Mouse (Mus musculus): ENCODE data around the gene Sfta2.

Gene Sfta2

DNA sequence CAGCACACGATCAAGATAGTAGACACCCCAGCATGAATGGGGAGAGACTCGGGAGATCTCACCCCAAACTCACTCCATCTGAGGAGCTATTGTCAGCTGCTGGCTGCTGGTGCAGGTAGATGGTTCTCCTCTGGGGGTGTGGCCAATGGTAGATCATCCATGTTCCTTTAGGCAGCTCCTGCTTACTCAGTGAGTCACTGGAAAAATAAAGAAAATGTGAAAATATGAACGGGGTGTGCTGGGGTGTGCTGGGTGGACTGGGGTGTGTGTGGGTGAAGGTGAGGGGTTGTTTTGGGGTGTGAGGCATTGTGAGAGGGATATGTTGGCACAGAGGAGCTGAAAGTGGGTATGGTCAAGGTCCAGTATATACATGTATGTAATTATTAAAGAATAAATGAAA, 4.0 kb upstream of the Sfta2 start:
- Histone ChIP-seq H3K27me3 (ENCODE audit: insufficient read depth, low read length) (no peaks in the 10 kb centered on the region), H3K4me3 (replicated peaks; ENCODE audit: low read length) (no peak overlapping the region), H3K36me3 (ENCODE audit: insufficient read depth, low read length) (no peaks in the 10 kb centered on the region), H3K4me1 (replicated peaks; ENCODE audit: low read depth, low read length) (peaks cover 28% of the 10 kb centered on the region), H3K9me3 (ENCODE audit: low read length) (peaks cover 56% of the 10 kb centered on the region)
- TF ChIP-seq NANOG (IDR thresholded peaks at IDR 0.05; ENCODE audit: borderline replicate concordance, low read length) (no peak), POU5F1 (IDR thresholded peaks at IDR 0.05; ENCODE audit: borderline replicate concordance, low read length) (no peak), CTCF (conservative IDR thresholded peaks at IDR 0.05; ENCODE audit: low read length) (no peak)

DNA sequence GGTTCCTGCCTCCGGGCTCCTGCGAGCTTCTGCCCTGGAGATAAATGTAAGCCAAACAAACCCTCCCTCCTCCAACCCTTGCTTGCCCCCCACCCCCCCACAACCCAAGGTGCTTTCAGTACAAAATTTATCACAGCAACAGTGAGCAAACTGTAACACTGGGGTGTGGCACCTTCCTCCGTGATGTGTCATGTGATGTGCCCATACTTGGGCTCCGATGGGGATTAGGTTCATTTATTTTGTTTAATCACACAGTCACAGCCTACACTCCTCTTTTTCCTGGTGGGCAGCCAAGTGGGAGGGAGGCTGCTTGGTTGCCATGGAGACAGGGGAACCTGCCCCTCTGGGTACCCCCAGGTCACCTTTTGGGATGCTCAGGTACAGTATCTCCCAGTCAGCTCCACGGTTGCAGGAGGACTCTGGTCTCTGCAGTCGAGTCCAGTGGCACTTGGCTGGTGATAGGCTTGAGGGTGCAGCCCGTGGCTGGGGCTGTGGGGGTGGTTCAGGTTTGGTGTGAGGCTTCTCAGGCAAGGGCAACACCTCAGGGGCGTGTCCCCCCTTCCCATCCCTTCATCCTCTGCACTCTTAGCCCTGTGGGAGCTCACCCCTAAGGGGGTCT, 496 bp downstream of the Sfta2 start:
- Histone ChIP-seq H3K4me1 (replicated peaks; ENCODE audit: low read depth, low read length) (no peaks in the 10 kb centered on the region), H3K4me3 (replicated peaks; ENCODE audit: low read length) (no peak overlapping the region), H3K9me3 (ENCODE audit: low read length) (peaks cover 88% of the 10 kb centered on the region), H3K36me3 (ENCODE audit: insufficient read depth, low read length) (no peaks in the 10 kb centered on the region), H3K27me3 (ENCODE audit: insufficient read depth, low read length) (no peaks in the 10 kb centered on the region)
- no peak for TF ChIP-seq NANOG (IDR thresholded peaks at IDR 0.05; ENCODE audit: borderline replicate concordance, low read length)

- H3K36me3 ChIP-seq (ENCODE audit: insufficient read depth, low read length) = no peaks in the 10 kb centered on the region
- TF ChIP-seq CTCF (conservative IDR thresholded peaks at IDR 0.05; ENCODE audit: low read length) (no peak), NANOG (IDR thresholded peaks at IDR 0.05; ENCODE audit: borderline replicate concordance, low read length) (no peak), POU5F1 (IDR thresholded peaks at IDR 0.05; ENCODE audit: borderline replicate concordance, low read length) (no peak)
- H3K9me3 ChIP-seq (ENCODE audit: low read length) = peaks cover 51% of the 10 kb centered on the region
- no peaks in the 10 kb centered on the region for H3K4me1 ChIP-seq (replicated peaks; ENCODE audit: low read depth, low read length)
- no peak overlapping the region for H3K4me3 ChIP-seq (replicated peaks; ENCODE audit: low read length)
- no peaks in the 10 kb centered on the region for H3K27me3 ChIP-seq (ENCODE audit: insufficient read depth, low read length)
Observed at GRCm38 (mm10) chr17:35617127-35617526, 15.8 kb downstream of the Sfta2 start.

DNA sequence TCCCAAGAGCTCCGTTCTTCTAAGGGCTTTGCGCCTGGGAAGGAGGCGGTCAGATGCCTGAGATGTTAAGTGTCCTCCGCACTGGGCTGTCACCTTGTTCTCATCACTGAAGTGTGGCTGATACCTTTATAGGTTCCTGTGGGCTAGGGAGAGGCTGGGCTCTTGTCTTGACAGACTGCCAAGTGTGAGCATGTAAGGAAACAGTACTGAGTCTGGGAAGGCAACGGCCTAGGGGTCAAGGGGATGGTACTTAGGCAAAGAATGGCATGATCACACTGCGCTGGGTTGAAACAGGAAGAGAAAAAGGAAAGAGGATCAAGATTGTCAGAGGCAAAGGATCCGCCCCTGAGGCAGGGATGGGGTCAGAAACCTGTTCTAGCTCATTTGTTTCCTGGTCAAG, 25.2 kb downstream of the Sfta2 start, which contains the start of gene Gm9573:
Gene Gm9573 (minus strand): TSS at position 101 of the 400 bp plus-strand sequence.
- Histone ChIP-seq H3K27me3 (ENCODE audit: insufficient read depth, low read length) (no peaks in the 10 kb centered on the region), H3K36me3 (ENCODE audit: insufficient read depth, low read length) (no peaks in the 10 kb centered on the region), H3K9me3 (ENCODE audit: low read length) (peaks cover 66% of the 10 kb centered on the region), H3K4me1 (replicated peaks; ENCODE audit: low read depth, low read length) (no peaks in the 10 kb centered on the region), H3K4me3 (replicated peaks; ENCODE audit: low read length) (peak within 1 kb of the TSS; percentile 29)
- no peak for TF ChIP-seq NANOG (IDR thresholded peaks at IDR 0.05; ENCODE audit: borderline replicate concordance, low read length)
- no peak for TF ChIP-seq POU5F1 (IDR thresholded peaks at IDR 0.05; ENCODE audit: borderline replicate concordance, low read length)
- no peak for TF ChIP-seq CTCF (conservative IDR thresholded peaks at IDR 0.05; ENCODE audit: low read length)

- H3K36me3 ChIP-seq (ENCODE audit: insufficient read depth, low read length) = no peaks in the 10 kb centered on the region
- no peaks in the 10 kb centered on the region for H3K27me3 ChIP-seq (ENCODE audit: insufficient read depth, low read length)
- peaks cover 4% of the 10 kb centered on the region; the same call in 1 of the 2 replicates for H3K9me3 ChIP-seq (ENCODE audit: low read length)
- TF ChIP-seq NANOG (IDR thresholded peaks at IDR 0.05; ENCODE audit: borderline replicate concordance, low read length) = no peak
- no peak for TF ChIP-seq POU5F1 (IDR thresholded peaks at IDR 0.05; ENCODE audit: borderline replicate concordance, low read length)
- no peak for TF ChIP-seq CTCF (conservative IDR thresholded peaks at IDR 0.05; ENCODE audit: low read length)
- no peak overlapping the region for H3K4me3 ChIP-seq (replicated peaks; ENCODE audit: low read length)
- peaks cover 28% of the 10 kb centered on the region for H3K4me1 ChIP-seq (replicated peaks; ENCODE audit: low read depth, low read length)
Observed at GRCm38 (mm10) chr17:35633992-35634391, 32.6 kb downstream of the Sfta2 start.

GRCm38 (mm10) chr17:35635202-35635601, 33.9 kb downstream of the Sfta2 start:
- H3K27me3 ChIP-seq (ENCODE audit: insufficient read depth, low read length) = peaks cover 3% of the 10 kb centered on the region; the same call in 1 of the 2 replicates
- TF ChIP-seq CTCF (conservative IDR thresholded peaks at IDR 0.05; ENCODE audit: low read length) (peak; percentile 35; the same call in 1 of the 2 replicates), POU5F1 (IDR thresholded peaks at IDR 0.05; ENCODE audit: borderline replicate concordance, low read length) (no peak)
- H3K9me3 ChIP-seq (ENCODE audit: low read length) = no peaks in the 10 kb centered on the region
- no peaks in the 10 kb centered on the region for H3K36me3 ChIP-seq (ENCODE audit: insufficient read depth, low read length)
- H3K4me1 ChIP-seq (replicated peaks; ENCODE audit: low read depth, low read length) = peaks cover 32% of the 10 kb centered on the region
- H3K4me3 ChIP-seq (replicated peaks; ENCODE audit: low read length) = no peak overlapping the region

- peaks cover 3% of the 10 kb centered on the region; the same call in 1 of the 2 replicates for H3K27me3 ChIP-seq (ENCODE audit: insufficient read depth, low read length)
- no peak for TF ChIP-seq NANOG (IDR thresholded peaks at IDR 0.05; ENCODE audit: borderline replicate concordance, low read length)
- peak; percentile 61 for TF ChIP-seq CTCF (conservative IDR thresholded peaks at IDR 0.05; ENCODE audit: low read length)
- TF ChIP-seq POU5F1 (IDR thresholded peaks at IDR 0.05; ENCODE audit: borderline replicate concordance, low read length) = no peak
- H3K9me3 ChIP-seq (ENCODE audit: low read length) = no peaks in the 10 kb centered on the region
- no peaks in the 10 kb centered on the region for H3K36me3 ChIP-seq (ENCODE audit: insufficient read depth, low read length)
- peaks cover 32% of the 10 kb centered on the region for H3K4me1 ChIP-seq (replicated peaks; ENCODE audit: low read depth, low read length)
- peak overlapping the region; percentile 62 for H3K4me3 ChIP-seq (replicated peaks; ENCODE audit: low read length)
Observed at GRCm38 (mm10) chr17:35635699-35636111, 34.4 kb downstream of the Sfta2 start.

GRCm38 (mm10) chr17:35636363-35636762, 35.0 kb downstream of the Sfta2 start:
- no peaks in the 10 kb centered on the region for H3K9me3 ChIP-seq (ENCODE audit: low read length)

More at GRCm38 (mm10) chr17:35636363-35636762, 35.0 kb downstream of the Sfta2 start:
- no peak overlapping the region for H3K4me3 ChIP-seq (replicated peaks; ENCODE audit: low read length)
- TF ChIP-seq POU5F1 (IDR thresholded peaks at IDR 0.05; ENCODE audit: borderline replicate concordance, low read length) (no peak), CTCF (conservative IDR thresholded peaks at IDR 0.05; ENCODE audit: low read length) (no peak), NANOG (IDR thresholded peaks at IDR 0.05; ENCODE audit: borderline replicate concordance, low read length) (no peak)
- H3K4me1 ChIP-seq (replicated peaks; ENCODE audit: low read depth, low read length) = peaks cover 33% of the 10 kb centered on the region
- peaks cover 4% of the 10 kb centered on the region; the same call in 1 of the 2 replicates for H3K27me3 ChIP-seq (ENCODE audit: insufficient read depth, low read length)
- no peaks in the 10 kb centered on the region for H3K36me3 ChIP-seq (ENCODE audit: insufficient read depth, low read length)

Measured in E14TG2a.4 (cell line).